Mouse (Mus musculus) liver, embryonic 14.5 days (tissue): ENCODE measurements at regions not wholly inside any gene's neighbourhood (a gene's known extent, or its start where the extent isn't known, plus 50 kb on each side); places are given as distances from the start of the nearest gene placed in this dataset.

Experiments used
- CTCF ChIP-seq: IDR thresholded peaks from 2 replicates; pipeline ENCODE4 v1.5.1; 2016; ENCODE audit warnings: antibody characterized with exemption, low read depth, control low read depth
- EP300 ChIP-seq: IDR thresholded peaks from 2 replicates; pipeline ENCODE4 v1.6.1; 2016; ENCODE audit warnings: antibody characterized with exemption, low read depth

DNA sequence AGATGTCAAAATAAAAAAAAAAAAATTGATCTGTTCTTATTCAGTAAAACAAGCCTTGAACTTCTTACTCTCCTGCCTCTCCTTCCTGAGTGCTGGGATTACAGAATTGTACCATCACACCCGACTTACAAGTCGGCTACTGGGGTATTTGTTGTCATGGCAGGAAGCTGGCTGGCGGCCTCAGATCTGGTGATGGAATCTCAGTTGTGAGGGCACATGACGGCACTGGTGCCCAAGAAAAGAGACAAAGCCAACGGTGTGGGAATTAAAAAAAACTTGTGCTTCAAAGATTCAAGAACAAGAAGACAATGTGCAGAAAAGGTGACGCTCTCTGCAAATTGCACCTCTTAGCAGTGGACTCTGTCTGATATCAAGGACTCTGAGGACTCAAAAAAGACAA lies 157.3 kb downstream of the Grm4 start:
- TF ChIP-seq CTCF (no peak), EP300 (no peak)
